ENCODE assay signal across 22 mouse cellular contexts in genomic region chr19:43581185-43581584, GRCm38 (mm10). TPM values are rescaled to one million over a fixed set of nuclear protein-coding genes. Genes with fewer than 3 reads are reported as not detected.
"Had no signal": no experiment of that assay in that cellular context is flagged by ENCODE, and none has a peak within 500 bp of the region (broad histone marks: within the 10 kb centered on the region; RNA-seq: fewer than 3 reads in every experiment).

No protein-coding gene starts in this region.

- H3K4me3 ChIP-seq: lung, embryonic 15.5 days; megakaryocyte, embryonic 14.5 days; midbrain, embryonic 13.5 days; midbrain, embryonic 15.5 days; neural tube, embryonic 12.5 days had no signal

- H3K4me2 ChIP-seq: lung, embryonic 15.5 days; midbrain, embryonic 11.5 days; midbrain, embryonic 13.5 days; midbrain, embryonic 15.5 days; neural tube, embryonic 12.5 days had no signal

- H3K36me3 ChIP-seq: lung, embryonic 15.5 days; midbrain, embryonic 13.5 days; midbrain, embryonic 15.5 days; neural tube, embryonic 12.5 days had no signal

- H3K9ac ChIP-seq: liver, embryonic 14.5 days; lung, embryonic 15.5 days; midbrain, embryonic 13.5 days; midbrain, embryonic 15.5 days; neural tube, embryonic 12.5 days had no signal

- ATAC-seq: lung, postnatal 0 days; midbrain, embryonic 13.5 days; midbrain, embryonic 15.5 days had no signal

- DNase-seq: lung, adult 2 months; lung, postnatal 14 days; lung, postnatal 36 days; right cerebral cortex, postnatal 14 days; spleen, adult 18-20 months; thymus, adult 2 months; thymus, postnatal 25 days; thymus, postnatal 4 days had no signal

- H3K4me1 ChIP-seq: neural tube, embryonic 12.5 days had no signal

- H3K9me3 ChIP-seq: lung, embryonic 15.5 days; megakaryocyte, embryonic 14.5 days; midbrain, embryonic 13.5 days; midbrain, embryonic 15.5 days; neural tube, embryonic 12.5 days had no signal

- H3K27ac ChIP-seq: liver, embryonic 14.5 days; lung, embryonic 15.5 days; macrophage; midbrain, embryonic 13.5 days; midbrain, embryonic 15.5 days; neural tube, embryonic 12.5 days had no signal

RNA-seq across cellular contexts. Expression of gene Nkx2-3, which starts 30.9 kb away (rescaled TPM):
- total RNA-seq: monocyte, adult 5-6 weeks; neutrophil, adult 5-6 weeks had no signal
- polyA plus RNA-seq: lung, adult 2 months; lung, embryonic 15.5 days; lung, postnatal 0 days; macrophage; midbrain, postnatal 0 days; neural tube, embryonic 12.5 days; neural tube, embryonic 14.5 days; thymus, adult 2 months; urinary bladder, adult 2 months had no signal
